Mouse (Mus musculus) midbrain, embryonic 16.5 days (tissue): ENCODE measurements around the gene Egr2. TPM values are rescaled to one million over a fixed set of nuclear protein-coding genes. Genes with fewer than 3 reads are reported as not detected.

Experiments used
- ATAC-seq: fragments of 200-750 bp; cut with Nextera tagmentation; 2 replicates; pipeline ENCODE4 v1.8.0; 2017; ENCODE audit warnings: moderate TSS enrichment
- H3K27ac ChIP-seq: fragments of 300-500 bp; sonication (generic); 2 replicates; pipeline ENCODE4 v1.5.1; 2014; ENCODE audit warnings: mild to moderate bottlenecking, low read length, mixed read lengths
- H3K27me3 ChIP-seq: fragments of 300-500 bp; sonication (generic); 2 replicates; pipeline ENCODE4 v1.6.1; 2014; ENCODE audit warnings: low read depth, low read length, mixed read lengths; ENCODE audit not compliant: control insufficient read depth, insufficient read depth
- H3K36me3 ChIP-seq: fragments of 300-500 bp; sonication (generic); 2 replicates; pipeline ENCODE4 v1.6.1; 2014; ENCODE audit warnings: mild to moderate bottlenecking, low read length, moderate library complexity, mixed read lengths; ENCODE audit not compliant: control insufficient read depth, insufficient read depth
- H3K4me1 ChIP-seq: fragments of 300-500 bp; sonication (generic); 2 replicates; pipeline ENCODE4 v1.6.1; 2014; ENCODE audit warnings: mild to moderate bottlenecking, low read length, mixed read lengths; ENCODE audit not compliant: control insufficient read depth, insufficient read depth
- H3K4me2 ChIP-seq: fragments of 300-500 bp; sonication (generic); 2 replicates; pipeline ENCODE4 v1.6.1; 2014; ENCODE audit warnings: mild to moderate bottlenecking, low read length, mixed read lengths
- H3K4me3 ChIP-seq: fragments of 300-500 bp; sonication (generic); 2 replicates; pipeline ENCODE4 v1.5.1; 2014; ENCODE audit warnings: low read depth, mild to moderate bottlenecking, low read length, moderate library complexity, mixed read lengths
- H3K9ac ChIP-seq: fragments of 300-500 bp; sonication (generic); 2 replicates; pipeline ENCODE4 v1.6.1; 2014; ENCODE audit warnings: low read depth, low read length, mixed read lengths
- H3K9me3 ChIP-seq: fragments of 300-500 bp; sonication (generic); replicated peaks from 2 replicates; pipeline ENCODE4 v1.6.1; 2014; ENCODE audit warnings: mild to moderate bottlenecking, low read length, mixed read lengths; ENCODE audit not compliant: control insufficient read depth, poor library complexity, severe bottlenecking
- WGBS: fragments of 180-500 bp; shearing (Covaris S2); extraction: QIAGEN DNeasy Blood & Tissue Kit; methylation state at CpG from one replicate; pipeline ENCODE4 v1.1.7; 2014; 5-methylcytosine and 5-hydroxymethylcytosine counted together
- polyA plus RNA-seq: library from polyadenylated mRNA; unstranded; fragments of >200 nt; fragmentation: Nextera tagmentation; extraction: Ambion mirVana; gene quantifications from 2 replicates; pipeline ENCODE4 v1.2.1, GENCODE M21; 2015

The Egr2 gene
- polyA plus RNA-seq, 1 experiment from 2014 or later, result 0.45 TPM

- Histone ChIP-seq H3K4me3 (no peak overlapping the region), H3K27ac (no peak overlapping the region), H3K4me1 (peaks cover 3% of the 10 kb centered on the region; the same call in 1 of the 2 replicates), H3K9ac (no peak overlapping the region), H3K9me3 (no peaks in the 10 kb centered on the region), H3K36me3 (no peaks in the 10 kb centered on the region), H3K27me3 (no peaks in the 10 kb centered on the region), H3K4me2 (no peak overlapping the region)
- 68% methylated on average over 5 of the region's 5 CpGs for WGBS
- ATAC-seq, result no peak
Observed at GRCm38 (mm10) chr10:67504046-67504445, 31.2 kb upstream of the Egr2 start.

- Histone ChIP-seq H3K27ac (no peak overlapping the region), H3K4me3 (no peak overlapping the region)
- no peak for ATAC-seq
Observed at GRCm38 (mm10) chr10:67505248-67505647, 30.0 kb upstream of the Egr2 start.

GRCm38 (mm10) chr10:67512211-67512610 is 23.1 kb upstream of the Egr2 start:
- ATAC-seq, result no peak
- no peaks in the 10 kb centered on the region for H3K27me3 ChIP-seq
- no peak overlapping the region for H3K4me2 ChIP-seq
- H3K4me3 ChIP-seq, result no peak overlapping the region
- no peaks in the 10 kb centered on the region; the same call in 1 of the 2 replicates for H3K9me3 ChIP-seq
- no peaks in the 10 kb centered on the region for H3K4me1 ChIP-seq
- H3K36me3 ChIP-seq, result no peaks in the 10 kb centered on the region
- no peak overlapping the region for H3K27ac ChIP-seq
- WGBS, result 65% methylated on average over 8 of the region's 8 CpGs
- no peak overlapping the region for H3K9ac ChIP-seq

More at GRCm38 (mm10) chr10:67505248-67505647, 30.0 kb upstream of the Egr2 start:
- H3K9ac ChIP-seq, result no peak overlapping the region
- H3K27me3 ChIP-seq, result no peaks in the 10 kb centered on the region
- peaks cover 3% of the 10 kb centered on the region; the same call in 1 of the 2 replicates for H3K4me1 ChIP-seq
- H3K9me3 ChIP-seq, result no peaks in the 10 kb centered on the region
- no peak overlapping the region for H3K4me2 ChIP-seq
- no peaks in the 10 kb centered on the region for H3K36me3 ChIP-seq
- WGBS, result 75% methylated on average over 3 of the region's 3 CpGs

- WGBS, result 73% methylated on average over 7 of the region's 7 CpGs
- ATAC-seq, result no peak
- no peak overlapping the region for H3K27ac ChIP-seq
- H3K9ac ChIP-seq, result no peak overlapping the region
- H3K4me3 ChIP-seq, result no peak overlapping the region
- H3K36me3 ChIP-seq, result no peaks in the 10 kb centered on the region
- H3K4me1 ChIP-seq, result no peaks in the 10 kb centered on the region
- no peaks in the 10 kb centered on the region for H3K27me3 ChIP-seq
- no peaks in the 10 kb centered on the region; the same call in 1 of the 2 replicates for H3K9me3 ChIP-seq
- no peak overlapping the region for H3K4me2 ChIP-seq
Observed at GRCm38 (mm10) chr10:67512871-67513270, 22.4 kb upstream of the Egr2 start.

GRCm38 (mm10) chr10:67518733-67519132 is 16.5 kb upstream of the Egr2 start:
- Histone ChIP-seq H3K9me3 (no peaks in the 10 kb centered on the region; the same call in 1 of the 2 replicates), H3K36me3 (no peaks in the 10 kb centered on the region), H3K27ac (no peak overlapping the region), H3K4me1 (no peaks in the 10 kb centered on the region), H3K4me3 (no peak overlapping the region), H3K27me3 (no peaks in the 10 kb centered on the region), H3K9ac (no peak overlapping the region), H3K4me2 (no peak overlapping the region)
- WGBS, result 87% methylated on average over 3 of the region's 3 CpGs
- no peak for ATAC-seq

GRCm38 (mm10) chr10:67524130-67524529 is 11.1 kb upstream of the Egr2 start:
- no peak overlapping the region for H3K9ac ChIP-seq
- H3K36me3 ChIP-seq, result no peaks in the 10 kb centered on the region
- ATAC-seq, result no peak
- H3K4me2 ChIP-seq, result no peak overlapping the region
- no peak overlapping the region for H3K4me3 ChIP-seq
- no peaks in the 10 kb centered on the region for H3K27me3 ChIP-seq
- H3K4me1 ChIP-seq, result no peaks in the 10 kb centered on the region
- 92% methylated on average over 3 of the region's 3 CpGs for WGBS
- H3K9me3 ChIP-seq, result no peaks in the 10 kb centered on the region
- H3K27ac ChIP-seq, result no peak overlapping the region

GRCm38 (mm10) chr10:67524694-67525093 is 10.6 kb upstream of the Egr2 start:
- Histone ChIP-seq H3K27me3 (no peaks in the 10 kb centered on the region), H3K4me3 (no peak overlapping the region), H3K27ac (no peak overlapping the region), H3K4me2 (no peak overlapping the region), H3K36me3 (no peaks in the 10 kb centered on the region), H3K9ac (no peak overlapping the region), H3K4me1 (no peaks in the 10 kb centered on the region), H3K9me3 (no peaks in the 10 kb centered on the region)
- 82% methylated on average over 7 of the region's 7 CpGs for WGBS
- no peak for ATAC-seq

GRCm38 (mm10) chr10:67526435-67526834 is 8.8 kb upstream of the Egr2 start:
- no peak overlapping the region for H3K27ac ChIP-seq
- H3K27me3 ChIP-seq, result peaks cover 1% of the 10 kb centered on the region; the same call in 1 of the 2 replicates
- no peak overlapping the region for H3K4me2 ChIP-seq
- no peaks in the 10 kb centered on the region for H3K9me3 ChIP-seq
- H3K4me3 ChIP-seq, result no peak overlapping the region
- H3K9ac ChIP-seq, result no peak overlapping the region
- H3K36me3 ChIP-seq, result no peaks in the 10 kb centered on the region
- 61% methylated on average over 9 of the region's 9 CpGs for WGBS
- no peak for ATAC-seq
- no peaks in the 10 kb centered on the region for H3K4me1 ChIP-seq

- H3K27me3 ChIP-seq, result peaks cover 24% of the 10 kb centered on the region
- ATAC-seq, result no peak
- WGBS, result 79% methylated on average over 4 of the region's 4 CpGs
- H3K36me3 ChIP-seq, result no peaks in the 10 kb centered on the region
- H3K4me2 ChIP-seq, result no peak overlapping the region
- no peaks in the 10 kb centered on the region for H3K9me3 ChIP-seq
- H3K9ac ChIP-seq, result no peak overlapping the region
- H3K4me1 ChIP-seq, result no peaks in the 10 kb centered on the region
- no peak overlapping the region for H3K27ac ChIP-seq
- no peak overlapping the region for H3K4me3 ChIP-seq
Observed at GRCm38 (mm10) chr10:67529769-67530168, 5.5 kb upstream of the Egr2 start.
